Mouse (Mus musculus) MEL (cell line): Measurements from ENCODE around the gene Sars2. TPM values are rescaled to one million over a fixed set of nuclear protein-coding genes. Genes with fewer than 3 reads are reported as not detected.

ENCODE experiments used
- DNase-seq: peaks from one replicate; pipeline ENCODE4 v3.0.0; 2011; ENCODE audit warnings: low read depth, low spot score
- H3K27ac ChIP-seq: 2 replicates; pipeline ENCODE4 v1.5.1; 2012; ENCODE audit warnings: low read depth, mild to moderate bottlenecking, control low read depth, low read length, moderate library complexity; ENCODE audit not compliant: control insufficient read depth
- H3K27me3 ChIP-seq, 2 experiments: fragments of 150-350 bp in 1 of 2; sonication (generic) in 1 of 2; 2 replicates each; pipeline ENCODE4 v1.6.1; 2012; ENCODE audit warnings: low read length in 2 of 2, mild to moderate bottlenecking in 2 of 2, improper control_type of control experiment in 1 of 2, moderate library complexity in 1 of 2; ENCODE audit not compliant: insufficient read depth in 2 of 2, control insufficient read depth in 1 of 2
- H3K36me3 ChIP-seq, 2 experiments: 2 replicates each; pipeline ENCODE4 v1.6.1; 2012 to 2014; ENCODE audit warnings: low read length in 2 of 2, improper control_type of control experiment in 1 of 2, inconsistent platforms in 1 of 2, mild to moderate bottlenecking in 1 of 2; ENCODE audit not compliant: insufficient read depth in 2 of 2, control insufficient read depth in 1 of 2
- H3K4me1 ChIP-seq, 2 experiments: fragments of 150-350 bp in 1 of 2; sonication (generic) in 1 of 2; 2 replicates each; pipeline ENCODE4 v1.6.1; 2012; ENCODE audit warnings: low read length in 2 of 2, improper control_type of control experiment in 1 of 2, mild to moderate bottlenecking in 1 of 2; ENCODE audit not compliant: insufficient read depth in 2 of 2, control insufficient read depth in 1 of 2
- H3K4me3 ChIP-seq, 2 experiments: fragments of 150-350 bp in 1 of 2; sonication (generic) in 1 of 2; 2 replicates each; pipeline ENCODE4 v1.5.1; 2012; ENCODE audit warnings: low read depth in 2 of 2, low read length in 2 of 2, mild to moderate bottlenecking in 2 of 2, moderate library complexity in 2 of 2, control low read depth in 1 of 2, improper control_type of control experiment in 1 of 2; ENCODE audit not compliant: control insufficient read depth in 1 of 2, insufficient read depth in 1 of 2
- H3K79me2 ChIP-seq: 2 replicates; pipeline ENCODE4 v1.6.1; 2012; ENCODE audit warnings: mild to moderate bottlenecking, low read length, moderate library complexity; ENCODE audit not compliant: control insufficient read depth, poor library complexity, insufficient read depth
- H3K9ac ChIP-seq: 2 replicates; pipeline ENCODE4 v1.6.1; 2012; ENCODE audit warnings: low read depth, mild to moderate bottlenecking, control low read depth, low read length, moderate library complexity; ENCODE audit not compliant: control insufficient read depth, poor library complexity, severe bottlenecking
- H3K9me3 ChIP-seq: fragments of 150-350 bp; sonication (generic); replicated peaks from 2 replicates; pipeline ENCODE4 v1.6.1; 2012; ENCODE audit warnings: mild to moderate bottlenecking, low read length, improper control_type of control experiment, moderate library complexity; ENCODE audit not compliant: insufficient read depth
- CTCF ChIP-seq, 3 experiments: IDR thresholded peaks in 2 of 3; conservative IDR thresholded peaks in 1 of 3; 2 replicates each; pipeline ENCODE4 v1.5.1; 2011 to 2012; ENCODE audit warnings: low read length in 3 of 3, low read depth in 2 of 3, mild to moderate bottlenecking in 2 of 3, improper control_type of control experiment in 1 of 3, inconsistent platforms in 1 of 3, mixed read lengths in 1 of 3, moderate library complexity in 1 of 3; ENCODE audit not compliant: control insufficient read depth in 1 of 3, insufficient read depth in 1 of 3, poor library complexity in 1 of 3, severe bottlenecking in 1 of 3
- ELF1 ChIP-seq: IDR thresholded peaks from 2 replicates; pipeline ENCODE4 v1.6.1; 2014; ENCODE audit warnings: low read depth, mild to moderate bottlenecking, inconsistent platforms, low read length, improper control_type of control experiment, moderate library complexity
- EP300 ChIP-seq, 2 experiments: IDR thresholded peaks; 2 replicates each; pipeline ENCODE4 v1.6.1; 2011; ENCODE audit warnings: improper control_type of control experiment in 2 of 2, low read length in 2 of 2, low read depth in 1 of 2, mild to moderate bottlenecking in 1 of 2
- GABPA ChIP-seq: IDR thresholded peaks from 2 replicates; pipeline ENCODE4 v1.6.1; 2012; ENCODE audit warnings: low read depth, mild to moderate bottlenecking, inconsistent platforms, low read length, improper control_type of control experiment, moderate library complexity
- GATA1 ChIP-seq: IDR thresholded peaks from 2 replicates; pipeline ENCODE4 v1.6.1; 2011; ENCODE audit warnings: low read depth, low read length, improper control_type of control experiment
- HCFC1 ChIP-seq: IDR thresholded peaks from 2 replicates; pipeline ENCODE4 v1.6.1; 2012; ENCODE audit warnings: low read depth, mild to moderate bottlenecking, inconsistent platforms, low read length, improper control_type of control experiment, moderate library complexity
- MAFK ChIP-seq: IDR thresholded peaks from 2 replicates; pipeline ENCODE4 v1.6.1; 2011; ENCODE audit warnings: low read depth, mild to moderate bottlenecking, low read length, improper control_type of control experiment, borderline replicate concordance
- MYB ChIP-seq: IDR thresholded peaks from 2 replicates; pipeline ENCODE4 v1.6.1; 2011; ENCODE audit warnings: mild to moderate bottlenecking, low read depth, low read length, improper control_type of control experiment
- MYC ChIP-seq: IDR thresholded peaks from 2 replicates; pipeline ENCODE4 v1.6.1; 2011; ENCODE audit warnings: low read depth, mild to moderate bottlenecking, low read length, improper control_type of control experiment, moderate library complexity
- POLR2AphosphoS5 ChIP-seq: IDR thresholded peaks from 2 replicates; pipeline ENCODE4 v1.6.1; 2012; ENCODE audit warnings: low read depth, borderline replicate concordance, mild to moderate bottlenecking, inconsistent platforms, low read length, moderate library complexity, mixed read lengths
- SIN3A ChIP-seq: IDR thresholded peaks from 2 replicates; pipeline ENCODE4 v1.6.1; 2012; ENCODE audit warnings: low read length, improper control_type of control experiment, inconsistent platforms
- TBP ChIP-seq: IDR thresholded peaks from 2 replicates; pipeline ENCODE4 v1.8.0; 2011; ENCODE audit warnings: low read depth, low read length, improper control_type of control experiment
- UBTF ChIP-seq: IDR thresholded peaks from 2 replicates; pipeline ENCODE4 v1.6.1; 2012; ENCODE audit warnings: low read depth, mild to moderate bottlenecking, inconsistent platforms, low read length, improper control_type of control experiment, moderate library complexity, borderline replicate concordance; ENCODE audit not compliant: insufficient read depth
- USF1 ChIP-seq: IDR thresholded peaks from 2 replicates; pipeline ENCODE4 v1.6.1; 2014; ENCODE audit warnings: low read depth, mild to moderate bottlenecking, inconsistent platforms, low read length, improper control_type of control experiment, moderate library complexity
- ZKSCAN1 ChIP-seq: IDR thresholded peaks from 2 replicates; pipeline ENCODE4 v1.6.1; 2012; ENCODE audit warnings: low read depth, mild to moderate bottlenecking, inconsistent platforms, low read length, improper control_type of control experiment, moderate library complexity
- polyA plus RNA-seq, 2 experiments: library from polyadenylated mRNA; stranded (reverse) in 1 of 2; unstranded in 1 of 2; fragments of >175 nt in 1 of 2; fragments of >200 nt in 1 of 2; gene quantifications; 2 replicates each; pipeline versions ENCODE4 v1.2.1 to v1.2.4; 2012; ENCODE audit warnings: low replicate concordance in 2 of 2, low read depth in 1 of 2; ENCODE audit not compliant: insufficient read length in 2 of 2, insufficient read depth in 1 of 2, missing spikeins in 1 of 2
- total RNA-seq: library from RNA; depleted of rRNA; stranded (reverse); fragments of 300-350 nt; gene quantifications from 2 replicates; pipeline ENCODE4 v1.2.3, GENCODE M21; 2012

The Sars2 gene
- total and polyA plus RNA-seq, 3 experiments: 19.2 to 51.4 TPM; not detected in 1

DNA sequence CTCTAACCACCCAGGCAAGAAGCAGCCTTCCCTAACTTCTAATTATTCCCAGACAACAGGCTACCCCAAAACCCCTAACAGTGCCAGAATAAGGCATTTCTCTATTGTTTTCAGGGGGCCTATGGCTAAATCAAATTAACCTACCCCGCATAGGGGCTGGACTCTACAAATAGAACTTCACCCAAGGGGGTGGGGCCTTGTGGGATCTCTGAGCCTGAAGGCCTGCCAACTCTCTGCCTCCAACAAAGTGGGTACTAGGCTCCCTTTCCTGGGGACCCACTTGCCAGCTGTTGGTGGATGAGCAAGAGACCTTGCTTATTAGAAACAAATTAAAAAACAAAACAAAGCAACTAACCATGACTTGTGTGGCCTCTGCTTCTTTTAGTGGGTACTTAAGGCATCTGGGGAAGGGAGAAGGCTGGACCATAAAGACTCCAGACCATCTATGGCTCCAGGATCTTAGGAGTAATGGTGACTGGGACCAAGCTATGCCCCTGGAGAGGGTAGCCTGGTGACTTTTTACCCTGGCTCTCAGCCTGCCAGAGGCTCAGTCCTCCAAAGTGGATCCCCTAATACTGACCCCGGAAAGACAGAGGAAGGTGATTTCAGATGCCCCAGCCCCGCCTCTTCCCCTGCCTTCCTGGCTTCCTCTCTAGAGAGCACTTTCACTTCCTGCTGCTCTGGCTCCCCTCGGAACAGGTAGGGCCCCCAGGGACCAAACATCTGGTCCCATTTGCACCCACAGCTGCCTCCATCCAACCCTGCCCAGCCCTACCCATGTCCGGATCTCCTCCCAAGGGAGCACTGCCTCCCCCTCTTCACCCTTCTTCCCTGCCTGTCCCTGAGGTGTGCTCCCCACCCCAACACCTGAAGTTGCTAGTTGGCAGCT lies 46.8 kb downstream of the Sars2 start, which contains the start of gene Rinl:
Rinl (plus strand) TSS at position 663 of the 889 bp plus-strand sequence.
- no peak within 1 kb of the TSS for H3K9ac ChIP-seq
- no peak within 1 kb of the TSS for H3K4me3 ChIP-seq
- no peaks in the 10 kb centered on the region for H3K9me3 ChIP-seq
- H3K4me1 ChIP-seq: no peaks in the 10 kb centered on the region
- no peaks in the 10 kb centered on the region for H3K27me3 ChIP-seq
- H3K79me2 ChIP-seq: no peaks in the 10 kb centered on the region
- no peaks in the 10 kb centered on the region for H3K36me3 ChIP-seq
- TF ChIP-seq MYB (no peak), ZKSCAN1 (no peak), EP300 (IDR thresholded peaks at IDR 0.05; ENCODE audit: low read depth in 1 of 2, low read length in 2 of 2) (no peak), GATA1 (no peak), MAFK (no peak), GABPA (no peak), USF1 (no peak), TBP (no peak), MYC (no peak), SIN3A (no peak), ELF1 (no peak)
- H3K27ac ChIP-seq: no peak within 1 kb of the TSS
- no peak for DNase-seq

DNA sequence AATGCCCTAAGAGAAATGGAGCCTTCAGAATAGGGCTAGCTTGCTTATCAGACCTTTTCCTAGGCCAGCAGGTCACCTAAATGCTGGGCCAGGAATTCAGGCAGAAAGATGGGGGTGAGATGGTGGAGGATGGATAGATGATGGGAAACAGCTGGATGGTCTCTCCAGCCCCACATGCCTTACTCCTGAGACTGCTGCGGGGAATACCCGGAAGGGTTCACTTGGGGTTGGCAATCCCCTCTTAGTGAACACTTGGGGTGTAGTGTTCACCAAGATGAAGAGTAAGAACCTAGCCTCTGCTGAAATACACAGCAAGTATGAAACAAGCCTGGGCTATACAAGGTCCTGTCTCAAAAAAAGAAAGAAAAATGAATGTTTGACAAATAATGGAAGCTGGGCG lies 47.4 kb downstream of the Sars2 start:
- Histone ChIP-seq H3K36me3 (no peaks in the 10 kb centered on the region), H3K79me2 (no peaks in the 10 kb centered on the region), H3K27me3 (no peaks in the 10 kb centered on the region), H3K27ac (no peak overlapping the region), H3K9ac (no peak overlapping the region), H3K4me1 (no peaks in the 10 kb centered on the region), H3K9me3 (no peaks in the 10 kb centered on the region), H3K4me3 (no peak overlapping the region)
- no peak for DNase-seq
- TF ChIP-seq UBTF (no peak), USF1 (no peak), HCFC1 (no peak), POLR2AphosphoS5 (no peak), CTCF (IDR thresholded peaks at IDR 0.05 in 2 of 3, conservative IDR thresholded peaks at IDR 0.05 in 1 of 3; ENCODE audit: control insufficient read depth in 1 of 3, insufficient read depth in 1 of 3, low read depth in 2 of 3, low read length in 3 of 3, poor library complexity in 1 of 3, severe bottlenecking in 1 of 3) (no peak), MYB (no peak)
